Mouse (Mus musculus) splenic B cell, adult 2 months (primary cell): ENCODE measurements at regions not wholly inside any gene's neighbourhood (a gene's known extent, or its start where the extent isn't known, plus 50 kb on each side); places are given as distances from the start of the nearest gene placed in this dataset.

Experiments
- DNase-seq: peaks from one replicate; pipeline ENCODE4 v3.0.0-alpha.2; 2011; ENCODE audit warnings: low read depth, low spot score
- H3K27me3 ChIP-seq: 2 replicates; pipeline ENCODE4 v1.6.1; 2012; ENCODE audit warnings: mild to moderate bottlenecking, low read length, moderate library complexity, mixed read lengths; ENCODE audit not compliant: control insufficient read depth, poor library complexity, insufficient read depth, severe bottlenecking
- H3K36me3 ChIP-seq: 2 replicates; pipeline ENCODE4 v1.6.1; 2012; ENCODE audit warnings: mild to moderate bottlenecking, low read length, moderate library complexity, mixed read lengths; ENCODE audit not compliant: control insufficient read depth, poor library complexity, insufficient read depth, severe bottlenecking

DNA sequence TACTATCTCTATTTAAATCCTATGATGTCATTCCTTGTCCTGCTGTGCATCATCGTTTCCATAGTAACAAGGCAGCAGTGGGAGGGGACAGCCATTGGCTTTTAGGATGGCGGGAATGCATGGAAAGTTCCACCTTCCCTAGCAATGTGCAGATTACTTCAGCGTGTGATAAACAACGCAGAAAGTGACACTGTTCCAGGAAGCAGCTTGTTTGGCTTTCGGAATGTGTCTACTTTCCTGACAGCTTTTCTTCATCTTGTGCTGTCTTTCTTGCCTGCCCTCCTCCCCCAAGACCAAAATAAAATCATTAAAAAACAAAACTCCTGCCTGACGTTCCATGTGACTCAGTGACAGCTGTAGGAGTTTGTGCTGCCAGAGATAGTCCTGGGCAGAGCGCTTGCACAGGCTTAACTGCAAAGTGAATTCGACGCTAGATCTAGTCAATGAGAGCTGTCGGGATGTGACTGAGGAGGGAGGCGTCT lies 149.6 kb downstream of the Enc1 start:
- no peaks in the 10 kb centered on the region for H3K27me3 ChIP-seq
- no peaks in the 10 kb centered on the region for H3K36me3 ChIP-seq
- DNase-seq, result no peak

GRCm38 (mm10) chr13:97388851-97389479 lies 148.1 kb downstream of the Enc1 start:
- no peaks in the 10 kb centered on the region for H3K27me3 ChIP-seq
- H3K36me3 ChIP-seq, result no peaks in the 10 kb centered on the region
- DNase-seq, result no peak

DNA sequence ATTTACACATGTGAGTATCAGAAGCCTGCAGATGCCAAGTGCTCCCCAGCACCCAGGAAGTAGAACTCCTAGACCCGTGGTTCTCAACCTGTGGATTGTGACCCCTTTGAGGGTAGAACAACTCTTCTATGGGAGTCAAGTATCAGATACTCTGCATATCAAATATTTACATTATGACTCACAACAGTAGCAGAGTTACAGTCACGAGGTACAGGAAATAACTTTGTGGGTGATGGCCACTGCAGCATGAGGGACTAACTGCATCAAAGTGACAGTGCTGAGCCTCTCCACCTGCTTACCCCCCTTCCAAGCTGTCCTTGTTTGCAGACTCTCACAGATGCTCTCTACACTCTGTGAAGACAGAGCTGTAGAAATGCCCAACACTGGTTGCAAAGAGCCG lies 145.6 kb downstream of the Enc1 start:
- DNase-seq, result no peak
- Histone ChIP-seq H3K27me3 (no peaks in the 10 kb centered on the region), H3K36me3 (no peaks in the 10 kb centered on the region)

GRCm38 (mm10) chr13:97385531-97385930 lies 144.6 kb downstream of the Enc1 start:
- H3K36me3 ChIP-seq, result no peaks in the 10 kb centered on the region
- H3K27me3 ChIP-seq, result no peaks in the 10 kb centered on the region
- DNase-seq, result no peak

DNA sequence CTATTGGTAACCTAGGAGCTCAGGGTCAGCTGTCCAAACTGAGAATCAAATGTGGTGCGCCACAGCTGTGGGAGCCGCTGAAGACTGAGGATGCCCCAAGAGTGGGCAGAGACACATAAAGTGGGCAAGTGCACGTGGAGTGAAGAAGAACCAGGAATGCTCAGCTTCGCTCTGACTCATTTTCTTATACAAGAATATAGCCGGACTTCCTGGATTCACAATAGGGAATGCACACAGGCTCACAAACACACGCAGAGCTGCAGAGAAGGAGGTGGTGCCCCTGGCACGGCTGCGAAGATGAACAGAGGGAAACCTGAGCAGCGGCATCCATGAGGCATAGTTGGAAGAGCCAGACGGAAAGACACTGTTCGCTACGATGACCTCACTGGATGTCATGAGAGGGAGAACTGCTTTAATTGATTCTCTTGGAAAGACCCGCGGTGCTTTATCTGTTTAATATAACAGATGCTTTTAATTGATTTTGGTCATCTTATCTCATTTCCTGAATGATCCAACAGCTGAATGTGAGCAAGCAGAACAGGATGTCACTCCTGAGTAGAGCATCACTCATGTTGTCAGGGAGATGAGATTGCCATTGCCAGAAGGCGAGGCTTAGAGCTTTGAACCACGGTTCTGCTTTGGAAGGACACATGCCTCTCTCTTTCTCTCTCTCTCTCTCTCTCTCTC lies 143.3 kb downstream of the Enc1 start:
- H3K27me3 ChIP-seq, result no peaks in the 10 kb centered on the region
- no peaks in the 10 kb centered on the region for H3K36me3 ChIP-seq
- no peak for DNase-seq

- Histone ChIP-seq H3K27me3 (no peaks in the 10 kb centered on the region), H3K36me3 (no peaks in the 10 kb centered on the region)
- DNase-seq, result no peak
Observed at GRCm38 (mm10) chr13:97383351-97383750, 142.4 kb downstream of the Enc1 start.

- H3K27me3 ChIP-seq, result no peaks in the 10 kb centered on the region; the same call in 1 of the 2 replicates
- H3K36me3 ChIP-seq, result no peaks in the 10 kb centered on the region
- no peak for DNase-seq
Observed at GRCm38 (mm10) chr13:97380366-97380765, 139.5 kb downstream of the Enc1 start.

- Histone ChIP-seq H3K36me3 (no peaks in the 10 kb centered on the region), H3K27me3 (no peaks in the 10 kb centered on the region; the same call in 1 of the 2 replicates)
- no peak for DNase-seq
Observed at GRCm38 (mm10) chr13:97376232-97376523, 135.3 kb downstream of the Enc1 start.

DNA sequence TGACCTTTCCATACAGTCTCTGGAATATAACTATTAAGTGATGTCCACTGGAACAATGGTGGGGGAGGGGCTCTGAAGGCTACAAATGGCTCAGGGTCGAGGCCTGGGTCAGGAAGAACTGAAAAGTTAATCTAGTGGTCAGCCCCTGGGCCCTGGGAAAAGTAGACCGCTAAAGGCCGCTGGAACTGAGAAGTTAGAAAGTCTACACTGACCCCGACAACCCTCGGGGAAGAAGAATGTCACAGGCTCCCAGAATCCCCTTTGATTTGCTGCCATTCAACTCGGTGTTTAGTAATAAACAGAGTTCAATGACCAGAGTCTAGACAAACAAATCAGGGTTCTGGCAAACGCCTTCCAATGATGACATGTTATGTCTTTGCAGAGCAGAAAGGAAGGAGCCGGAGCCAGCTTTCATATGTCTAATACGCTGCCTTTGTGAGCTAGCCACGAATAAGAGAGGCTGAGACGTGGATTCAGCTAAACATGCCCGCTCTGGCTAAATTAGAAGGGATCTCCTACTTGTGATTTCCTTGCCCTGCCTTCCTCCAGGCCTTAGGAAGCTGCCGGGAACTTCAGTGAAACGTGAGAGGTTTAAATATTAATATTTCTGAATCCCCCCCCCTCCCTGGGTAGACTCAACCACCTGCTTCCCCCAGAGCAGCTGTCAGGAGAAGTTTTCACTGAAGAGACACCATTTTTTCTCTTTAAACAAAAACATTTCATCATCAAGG lies 134.8 kb downstream of the Enc1 start:
- Histone ChIP-seq H3K27me3 (no peaks in the 10 kb centered on the region; the same call in 1 of the 2 replicates), H3K36me3 (no peaks in the 10 kb centered on the region)
- DNase-seq, result no peak

DNA sequence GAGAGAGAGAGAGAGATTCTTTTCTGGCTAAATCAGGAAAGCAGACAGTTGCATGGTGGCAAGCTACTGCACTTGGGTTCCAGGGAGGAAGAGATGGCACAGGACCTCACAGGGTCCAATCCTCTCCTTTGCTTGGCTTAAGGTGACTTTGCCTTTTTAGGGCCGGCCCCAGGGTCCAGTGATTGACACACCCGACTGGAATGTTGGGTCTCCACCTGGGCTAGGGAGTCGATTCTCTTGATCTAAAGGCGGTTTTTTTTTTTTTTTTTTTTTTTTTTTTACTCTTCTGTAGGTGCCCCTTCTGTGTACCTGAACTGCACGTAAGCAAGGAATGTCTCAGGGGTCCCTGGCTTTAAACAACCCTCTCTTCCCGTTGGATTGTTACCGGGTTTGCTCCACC lies 131.4 kb downstream of the Enc1 start:
- DNase-seq, result no peak
- Histone ChIP-seq H3K27me3 (no peaks in the 10 kb centered on the region; the same call in 1 of the 2 replicates), H3K36me3 (no peaks in the 10 kb centered on the region)

DNA sequence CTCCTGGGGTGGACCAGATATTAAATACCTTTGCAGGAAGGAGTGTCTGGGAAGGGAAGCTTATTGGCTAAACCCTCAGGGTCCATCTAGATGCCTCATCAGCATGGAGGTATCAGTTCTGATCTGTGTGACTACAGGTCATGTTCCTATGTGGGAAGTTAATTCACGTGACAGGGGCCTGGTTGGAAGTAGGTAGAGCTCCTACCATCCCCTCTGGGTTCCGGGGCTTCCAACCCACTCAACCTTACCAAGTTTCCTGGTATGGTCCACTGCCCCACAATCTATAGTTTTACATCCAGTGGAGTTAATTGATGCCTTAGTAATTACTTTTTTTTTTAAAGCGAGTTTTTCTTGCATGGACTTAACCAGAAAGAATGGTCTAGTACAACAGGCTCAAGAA lies 130.3 kb downstream of the Enc1 start:
- Histone ChIP-seq H3K36me3 (no peaks in the 10 kb centered on the region), H3K27me3 (no peaks in the 10 kb centered on the region)

GRCm38 (mm10) chr13:97366723-97367122 lies 125.8 kb downstream of the Enc1 start:
- H3K27me3 ChIP-seq, result no peaks in the 10 kb centered on the region
- DNase-seq, result no peak
- no peaks in the 10 kb centered on the region for H3K36me3 ChIP-seq

More for the DNA sequence above, 130.3 kb downstream of the Enc1 start:
- no peak for DNase-seq

GRCm38 (mm10) chr13:97365557-97366244 lies 124.8 kb downstream of the Enc1 start:
- DNase-seq, result no peak
- Histone ChIP-seq H3K27me3 (no peaks in the 10 kb centered on the region), H3K36me3 (no peaks in the 10 kb centered on the region)

GRCm38 (mm10) chr13:97365004-97365403 lies 124.1 kb downstream of the Enc1 start:
- no peaks in the 10 kb centered on the region for H3K36me3 ChIP-seq
- DNase-seq, result no peak
- H3K27me3 ChIP-seq, result no peaks in the 10 kb centered on the region

DNA sequence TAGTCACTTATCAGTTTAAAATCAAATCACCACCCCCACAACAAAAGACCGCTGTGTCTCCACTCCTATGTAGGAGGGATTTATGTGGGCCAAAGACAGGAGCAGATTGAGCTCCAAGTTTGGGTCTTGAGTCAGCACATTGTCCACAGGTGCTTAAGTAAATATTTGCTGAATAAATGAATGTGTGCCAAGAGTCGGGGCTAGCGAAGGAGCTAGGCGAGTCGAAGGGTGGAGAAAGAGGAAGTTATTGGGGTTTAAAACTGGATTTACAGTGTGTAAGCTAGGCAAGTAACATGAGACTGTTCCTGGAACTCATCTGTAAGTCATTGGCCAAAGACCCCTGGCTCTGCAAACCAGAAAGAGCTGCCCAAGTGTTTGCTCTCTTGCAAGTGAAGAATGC lies 122.9 kb downstream of the Enc1 start:
- Histone ChIP-seq H3K27me3 (no peaks in the 10 kb centered on the region), H3K36me3 (no peaks in the 10 kb centered on the region)
- DNase-seq, result no peak
